Mouse (Mus musculus): ENCODE results near the gene Spink2.

GRCm38 (mm10) chr5:77200695-77201094, 10.6 kb downstream of the Spink2 start:
- TF ChIP-seq GATA1 (IDR thresholded peaks at IDR 0.05; ENCODE audit: low read length) (no peak), TAL1 (IDR thresholded peaks at IDR 0.05; ENCODE audit: low read length) (no peak)
